Mouse (Mus musculus) cerebellum, adult 2 months (tissue): ENCODE measurements at regions not wholly inside any gene's neighbourhood (a gene's known extent, or its start where the extent isn't known, plus 50 kb on each side); places are given as distances from the start of the nearest gene placed in this dataset.

Source experiments
- CTCF ChIP-seq: fragments of 200-500 bp; IDR thresholded peaks from 2 replicates; pipeline ENCODE4 v1.5.1; 2011; ENCODE audit warnings: low read depth, mild to moderate bottlenecking, control low read depth, low read length, moderate library complexity, borderline replicate concordance; ENCODE audit not compliant: insufficient read depth
- POLR2A ChIP-seq: fragments of 200-500 bp; IDR thresholded peaks from 2 replicates; pipeline ENCODE4 v1.6.1; 2011; ENCODE audit warnings: low read length, control low read depth, borderline replicate concordance; ENCODE audit not compliant: insufficient read depth

DNA sequence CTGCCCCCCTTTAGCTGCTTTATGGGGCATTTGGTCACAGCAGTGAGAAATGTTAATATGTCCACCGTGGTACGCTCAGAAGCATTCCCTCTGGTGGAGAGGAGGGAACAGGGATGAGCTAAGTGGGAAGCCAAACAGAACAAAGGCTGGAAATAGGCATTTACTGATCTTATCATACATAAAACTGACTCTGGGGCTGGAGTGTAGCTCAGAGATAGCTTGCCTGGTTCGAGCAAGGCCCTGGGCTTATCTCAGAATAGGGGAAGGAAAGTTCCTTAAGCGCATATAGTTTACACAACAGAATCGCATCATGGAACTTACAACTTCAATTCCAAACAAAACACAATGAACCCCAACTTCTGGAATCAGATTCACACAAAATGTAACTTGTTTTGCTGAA is 81.5 kb upstream of the H2afz start:
- TF ChIP-seq CTCF (no peak), POLR2A (no peak)
